Mouse (Mus musculus) heart, embryonic 14.5 days (tissue): ENCODE data around the gene Hs3st4. TPM values are rescaled to one million over a fixed set of nuclear protein-coding genes. Genes with fewer than 3 reads are reported as not detected.

Experiments used
- ATAC-seq: fragments of 200-750 bp; cut with Nextera tagmentation; 2 replicates; pipeline ENCODE4 v1.8.0; 2017; ENCODE audit warnings: low read depth, moderate TSS enrichment; ENCODE audit not compliant: insufficient number of reproducible peaks, insufficient read depth, low FRiP score
- H3K27ac ChIP-seq, 2 experiments: fragments of 200-500 bp in 1 of 2; fragments of 300-500 bp in 1 of 2; sonication (generic) in 1 of 2; replicated peaks in 1 of 2; 2 replicates each; pipeline ENCODE4 v1.5.1; 2012 to 2014; ENCODE audit warnings: low read depth in 2 of 2, low read length in 2 of 2, control low read depth in 1 of 2, mild to moderate bottlenecking in 1 of 2, mixed read lengths in 1 of 2; ENCODE audit not compliant: control insufficient read depth in 1 of 2, insufficient read depth in 1 of 2
- H3K27me3 ChIP-seq: fragments of 300-500 bp; sonication (generic); 2 replicates; pipeline ENCODE4 v1.6.1; 2014; ENCODE audit warnings: mild to moderate bottlenecking, low read length, control low read depth; ENCODE audit not compliant: control insufficient read depth, insufficient read depth
- H3K36me3 ChIP-seq: fragments of 300-500 bp; sonication (generic); 2 replicates; pipeline ENCODE4 v1.6.1; 2014; ENCODE audit warnings: mild to moderate bottlenecking, control low read depth, low read length, mixed read lengths; ENCODE audit not compliant: control insufficient read depth, insufficient read depth
- H3K4me1 ChIP-seq, 2 experiments: fragments of 200-500 bp in 1 of 2; fragments of 300-500 bp in 1 of 2; sonication (generic) in 1 of 2; 2 replicates each; pipeline ENCODE4 v1.6.1; 2012 to 2014; ENCODE audit warnings: low read length in 2 of 2, control low read depth in 1 of 2, mixed read lengths in 1 of 2; ENCODE audit not compliant: control insufficient read depth in 2 of 2, insufficient read depth in 2 of 2
- H3K4me2 ChIP-seq: fragments of 300-500 bp; sonication (generic); 2 replicates; pipeline ENCODE4 v1.6.1; 2014; ENCODE audit warnings: mild to moderate bottlenecking, low read length
- H3K4me3 ChIP-seq, 2 experiments: fragments of 200-500 bp in 1 of 2; fragments of 300-500 bp in 1 of 2; sonication (generic) in 1 of 2; 2 replicates each; pipeline ENCODE4 v1.5.1; 2012 to 2014; ENCODE audit warnings: low read length in 2 of 2, mild to moderate bottlenecking in 2 of 2, control low read depth in 1 of 2, low read depth in 1 of 2, moderate library complexity in 1 of 2; ENCODE audit not compliant: control insufficient read depth in 1 of 2, insufficient read depth in 1 of 2
- H3K9ac ChIP-seq: fragments of 300-500 bp; sonication (generic); 2 replicates; pipeline ENCODE4 v1.6.1; 2014; ENCODE audit warnings: mild to moderate bottlenecking, low read length
- H3K9me3 ChIP-seq: fragments of 300-500 bp; sonication (generic); 2 replicates; pipeline ENCODE4 v1.6.1; 2016; ENCODE audit warnings: low read length, control low read depth; ENCODE audit not compliant: control insufficient read depth
- WGBS: fragments of 180-500 bp; shearing (Covaris S2); extraction: QIAGEN DNeasy Blood & Tissue Kit; methylation state at CpG from one replicate; pipeline ENCODE4 v1.1.7; 2014; 5-methylcytosine and 5-hydroxymethylcytosine counted together
- polyA plus RNA-seq: library from polyadenylated mRNA; unstranded; fragments of >200 nt; fragmentation: Nextera tagmentation; extraction: Ambion mirVana; gene quantifications from 2 replicates; pipeline ENCODE4 v1.2.1, GENCODE M21; 2014

The Hs3st4 gene
- polyA plus RNA-seq, 1 experiment from 2014 or later: 1.0 TPM

DNA sequence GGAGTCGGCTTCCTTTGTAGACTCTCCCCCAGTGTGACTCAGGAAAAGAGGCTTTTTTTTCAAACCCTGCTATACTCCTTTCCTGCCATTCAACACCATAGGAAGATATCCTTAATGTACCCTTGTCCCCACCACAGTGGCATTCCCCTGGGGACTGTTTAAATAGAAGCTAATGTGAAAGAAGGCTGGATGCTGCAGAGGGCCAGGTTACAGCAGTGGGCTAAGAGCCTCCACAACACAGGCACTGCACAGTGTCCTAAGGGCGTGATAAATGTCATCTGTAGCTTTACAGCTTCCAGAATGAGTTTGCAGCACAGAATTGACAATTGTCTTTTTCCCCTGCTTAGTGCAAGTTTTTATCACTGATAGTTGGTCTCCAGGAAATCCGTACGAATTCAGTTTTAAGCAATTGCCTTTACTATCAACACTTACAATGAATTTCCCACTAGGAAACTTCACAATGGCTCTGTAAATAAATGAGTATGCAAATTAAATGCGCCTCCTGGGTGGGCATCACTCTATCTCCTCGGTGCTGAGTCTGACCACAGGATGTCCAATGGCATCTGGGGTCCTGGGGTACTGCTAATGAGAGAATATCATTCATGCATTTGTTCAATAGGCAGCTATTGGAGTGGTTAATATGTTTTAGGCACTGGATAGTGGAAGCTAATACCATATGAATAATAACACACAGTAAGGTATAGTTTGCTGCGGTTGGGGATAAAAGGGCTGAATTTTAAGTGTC is 257.4 kb downstream of the Hs3st4 start:
- Histone ChIP-seq H3K4me3 (no peak overlapping the region), H3K4me2 (no peak overlapping the region), H3K27ac (no peak overlapping the region), H3K36me3 (no peaks in the 10 kb centered on the region), H3K9ac (no peak overlapping the region), H3K27me3 (no peaks in the 10 kb centered on the region), H3K4me1 (peaks cover 4 to 9% of the 10 kb centered on the region in 2 experiments), H3K9me3 (no peaks in the 10 kb centered on the region)
- 43% methylated on average over 7 of the region's 7 CpGs for WGBS
- ATAC-seq: no peak

GRCm38 (mm10) chr7:124249838-124250237 is 267.2 kb downstream of the Hs3st4 start:
- Histone ChIP-seq H3K27me3 (no peaks in the 10 kb centered on the region), H3K4me3 (no peak overlapping the region), H3K4me1 (no peaks in the 10 kb centered on the region), H3K36me3 (no peaks in the 10 kb centered on the region), H3K9ac (no peak overlapping the region), H3K27ac (no peak overlapping the region), H3K4me2 (no peak overlapping the region), H3K9me3 (no peaks in the 10 kb centered on the region)
- no peak for ATAC-seq
- WGBS: 65% methylated on average over 3 of the region's 3 CpGs

DNA sequence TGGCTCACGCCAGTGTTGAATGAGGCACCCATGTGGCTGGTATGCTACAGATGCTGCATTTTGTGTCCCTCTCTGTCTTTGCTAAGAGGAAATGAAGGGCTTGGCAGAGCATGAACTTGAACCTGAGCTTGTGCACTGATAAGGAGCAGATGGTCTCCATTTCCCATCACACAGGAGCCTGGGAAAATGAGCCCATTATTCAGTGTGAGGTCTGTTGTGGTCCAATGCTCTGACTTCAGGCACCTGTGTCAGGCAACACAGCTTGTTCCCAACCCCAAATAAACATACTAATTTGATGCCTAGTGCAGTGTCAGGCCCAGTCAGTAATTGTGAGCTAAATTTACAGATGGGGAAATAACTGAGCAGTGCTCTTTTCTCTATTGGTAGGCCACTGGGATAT is 267.9 kb downstream of the Hs3st4 start:
- H3K36me3 ChIP-seq: no peaks in the 10 kb centered on the region
- ATAC-seq: no peak
- WGBS: 69% methylated on average over 1 of the region's 1 CpGs

GRCm38 (mm10) chr7:124258419-124258818 is 275.8 kb downstream of the Hs3st4 start:
- no peaks in the 10 kb centered on the region for H3K27me3 ChIP-seq
- no peak overlapping the region for H3K4me3 ChIP-seq
- H3K36me3 ChIP-seq: no peaks in the 10 kb centered on the region
- 27% methylated on average over 3 of the region's 3 CpGs for WGBS
- H3K9me3 ChIP-seq: no peaks in the 10 kb centered on the region
- ATAC-seq: peak; percentile 31
- H3K27ac ChIP-seq: peak overlapping the region in 1 of 2 experiments; percentile 58; a peak in 3 of 4 replicates
- 0 out of 2 replicates have a peak overlapping the region, but pooled peaks have one; percentile 5 for H3K4me2 ChIP-seq
- peaks cover 2 to 21% of the 10 kb centered on the region in 2 experiments; a peak in 3 of 4 replicates for H3K4me1 ChIP-seq
- H3K9ac ChIP-seq: no peak overlapping the region

More for the DNA sequence above, 267.9 kb downstream of the Hs3st4 start:
- no peak overlapping the region for H3K4me2 ChIP-seq
- no peaks in the 10 kb centered on the region for H3K27me3 ChIP-seq
- no peaks in the 10 kb centered on the region for H3K9me3 ChIP-seq
- H3K4me1 ChIP-seq: no peaks in the 10 kb centered on the region
- H3K4me3 ChIP-seq: no peak overlapping the region
- no peak overlapping the region for H3K9ac ChIP-seq
- no peak overlapping the region for H3K27ac ChIP-seq

DNA sequence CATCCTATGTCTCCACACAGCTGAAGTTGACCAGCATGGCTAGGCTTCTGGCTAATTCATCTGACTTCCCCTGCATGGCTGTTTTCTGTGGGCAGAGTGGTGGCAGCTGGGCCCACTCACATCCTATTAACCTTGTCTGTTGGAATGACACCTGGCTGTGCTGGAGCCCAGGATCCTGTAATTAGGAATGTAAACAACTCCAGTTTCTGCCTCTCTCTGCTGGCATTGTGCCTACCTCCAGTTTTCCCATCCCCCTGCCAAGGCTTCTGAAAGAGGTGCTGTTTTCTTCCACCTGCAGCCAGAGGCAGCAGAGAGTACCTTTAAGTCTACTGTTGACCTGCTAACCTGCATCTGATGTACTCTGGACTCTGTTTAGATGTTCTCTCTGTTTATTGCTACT is 288.1 kb downstream of the Hs3st4 start:
- no peak overlapping the region for H3K4me3 ChIP-seq

GRCm38 (mm10) chr7:124289873-124290272 is 307.2 kb downstream of the Hs3st4 start:
- H3K9me3 ChIP-seq: no peaks in the 10 kb centered on the region
- no peaks in the 10 kb centered on the region for H3K27me3 ChIP-seq
- H3K9ac ChIP-seq: no peak overlapping the region
- WGBS: 77% methylated on average over 6 of the region's 6 CpGs
- no peak for ATAC-seq
- H3K27ac ChIP-seq: no peak overlapping the region
- no peak overlapping the region for H3K4me2 ChIP-seq
- H3K4me3 ChIP-seq: no peak overlapping the region
- no peaks in the 10 kb centered on the region for H3K4me1 ChIP-seq
- H3K36me3 ChIP-seq: no peaks in the 10 kb centered on the region

More for the DNA sequence above, 288.1 kb downstream of the Hs3st4 start:
- H3K27me3 ChIP-seq: no peaks in the 10 kb centered on the region
- no peaks in the 10 kb centered on the region for H3K4me1 ChIP-seq
- no peak for ATAC-seq
- no peaks in the 10 kb centered on the region for H3K36me3 ChIP-seq
- H3K9me3 ChIP-seq: no peaks in the 10 kb centered on the region
- H3K27ac ChIP-seq: no peak overlapping the region
- no peak overlapping the region for H3K9ac ChIP-seq
- H3K4me2 ChIP-seq: no peak overlapping the region

GRCm38 (mm10) chr7:124319451-124319850 is 336.8 kb downstream of the Hs3st4 start:
- 87% methylated on average over 4 of the region's 4 CpGs for WGBS

GRCm38 (mm10) chr7:124335635-124336034 is 353.0 kb downstream of the Hs3st4 start:
- Histone ChIP-seq H3K36me3 (no peaks in the 10 kb centered on the region), H3K27ac (no peak overlapping the region), H3K9ac (no peak overlapping the region), H3K27me3 (no peaks in the 10 kb centered on the region), H3K4me1 (no peaks in the 10 kb centered on the region), H3K4me3 (no peak overlapping the region), H3K4me2 (no peak overlapping the region), H3K9me3 (no peaks in the 10 kb centered on the region)
- no peak for ATAC-seq
- 50% methylated on average over 1 of the region's 1 CpGs for WGBS

More at GRCm38 (mm10) chr7:124319451-124319850, 336.8 kb downstream of the Hs3st4 start:
- Histone ChIP-seq H3K4me2 (no peak overlapping the region), H3K9me3 (no peaks in the 10 kb centered on the region), H3K4me3 (no peak overlapping the region), H3K4me1 (no peaks in the 10 kb centered on the region), H3K27ac (no peak overlapping the region), H3K27me3 (no peaks in the 10 kb centered on the region), H3K9ac (no peak overlapping the region), H3K36me3 (no peaks in the 10 kb centered on the region)
- ATAC-seq: no peak
